Mouse (Mus musculus): ENCODE measurements at regions not wholly inside any gene's neighbourhood (a gene's known extent, or its start where the extent isn't known, plus 50 kb on each side); places are given as distances from the start of the nearest gene placed in this dataset.

- in situ Hi-C loops (cut with MboI, MseI) = loop anchor here (5.0 kb wide), 1 partner anchor 50 kb away; no protein-coding TSS in a partner anchor
These were observed 591.2 kb downstream of the Sorcs1 start for GRCm38 (mm10) chr19:50087277-50087676.

- in situ Hi-C loops (cut with MboI, MseI) = no loop called here
These were observed 600.9 kb downstream of the Sorcs1 start for GRCm38 (mm10) chr19:50077427-50078040.

GRCm38 (mm10) chr19:50060448-50060847, 618.0 kb downstream of the Sorcs1 start:
- in situ Hi-C loops (cut with MboI, MseI) = no loop called here

- in situ Hi-C loops (cut with MboI, MseI) = no loop called here
These were observed 625.5 kb downstream of the Sorcs1 start for GRCm38 (mm10) chr19:50052910-50053309.

- in situ Hi-C loops (cut with MboI, MseI) = loop anchor here (10.0 kb wide), 1 partner anchor 1251 kb away; no protein-coding TSS in a partner anchor
These were observed 632.7 kb downstream of the Sorcs1 start for GRCm38 (mm10) chr19:50045761-50046160.

- in situ Hi-C loops (cut with MboI, MseI) = no loop called here
These were observed 664.8 kb downstream of the Sorcs1 start for GRCm38 (mm10) chr19:50013659-50014058.

- in situ Hi-C loops (cut with MboI, MseI) = no loop called here
These were observed 673.2 kb downstream of the Sorcs1 start for GRCm38 (mm10) chr19:50005248-50005647.

- in situ Hi-C loops (cut with MboI, MseI) = no loop called here
These were observed 692.6 kb downstream of the Sorcs1 start for GRCm38 (mm10) chr19:49985826-49986225.

- in situ Hi-C loops (cut with MboI, MseI) = no loop called here
These were observed 712.1 kb downstream of the Sorcs1 start for GRCm38 (mm10) chr19:49966284-49966841.

- in situ Hi-C loops (cut with MboI, MseI) = no loop called here
These were observed 713.8 kb downstream of the Sorcs1 start for GRCm38 (mm10) chr19:49964679-49965078.

- in situ Hi-C loops (cut with MboI, MseI) = no loop called here
These were observed 719.9 kb downstream of the Sorcs1 start for GRCm38 (mm10) chr19:49958517-49958916.

- in situ Hi-C loops (cut with MboI, MseI) = no loop called here
These were observed 747.2 kb downstream of the Sorcs1 start for GRCm38 (mm10) chr19:49931202-49931601.

- in situ Hi-C loops (cut with MboI, MseI) = no loop called here
These were observed 766.7 kb downstream of the Sorcs1 start for GRCm38 (mm10) chr19:49911738-49912137.

GRCm38 (mm10) chr19:49880241-49880640, 798.2 kb downstream of the Sorcs1 start:
- in situ Hi-C loops (cut with MboI, MseI) = no loop called here

- in situ Hi-C loops (cut with MboI, MseI) = no loop called here
These were observed 817.7 kb downstream of the Sorcs1 start for GRCm38 (mm10) chr19:49860761-49861160.

- in situ Hi-C loops (cut with MboI, MseI) = no loop called here
These were observed 822.9 kb downstream of the Sorcs1 start for GRCm38 (mm10) chr19:49855481-49856035.

- in situ Hi-C loops (cut with MboI, MseI) = no loop called here
These were observed 836.5 kb downstream of the Sorcs1 start for GRCm38 (mm10) chr19:49841984-49842383.

- in situ Hi-C loops (cut with MboI, MseI) = loop anchor here (10.0 kb wide), 1 partner anchor 435 kb away; no protein-coding TSS in a partner anchor
These were observed 839.1 kb downstream of the Sorcs1 start for GRCm38 (mm10) chr19:49839153-49839911.

GRCm38 (mm10) chr19:49830918-49831317, 847.5 kb downstream of the Sorcs1 start:
- in situ Hi-C loops (cut with MboI, MseI) = loop anchor here (10.0 kb wide), 1 partner anchor 426 kb away; no protein-coding TSS in a partner anchor

GRCm38 (mm10) chr19:49805636-49806397, 872.6 kb downstream of the Sorcs1 start:
- in situ Hi-C loops (cut with MboI, MseI) = no loop called here

Data from T-helper 1 cell (primary cell).